Mouse (Mus musculus) monocyte, adult 5-6 weeks (primary cell): ENCODE measurements around the gene Uggt2. TPM values are rescaled to one million over a fixed set of nuclear protein-coding genes. Genes with fewer than 3 reads are reported as not detected.

Experiments used
- ATAC-seq: fragments of 153-309, 156-312 bp; replicated peaks from 2 replicates; pipeline ENCODE4 v1.8.0; 2017; ENCODE audit warnings: mild to moderate bottlenecking; ENCODE audit not compliant: low TSS enrichment, insufficient number of reproducible peaks, severe bottlenecking, poor library complexity, low FRiP score
- total RNA-seq: library from RNA; stranded (forward); fragments of 200-1000, 200-491, 200-594 nt; gene quantifications from 3 replicates; pipeline ENCODE4 v1.2.3, GENCODE M21; 2017

Gene Uggt2
- total RNA-seq: 4.1 to 9.2 TPM (median 4.9 TPM) in 3 replicates

- no peak for ATAC-seq
Observed at GRCm38 (mm10) chr14:119098851-119099569, at the start of gene Uggt2. TSS of gene Uggt2 (minus strand) at chr14:119099430.

DNA sequence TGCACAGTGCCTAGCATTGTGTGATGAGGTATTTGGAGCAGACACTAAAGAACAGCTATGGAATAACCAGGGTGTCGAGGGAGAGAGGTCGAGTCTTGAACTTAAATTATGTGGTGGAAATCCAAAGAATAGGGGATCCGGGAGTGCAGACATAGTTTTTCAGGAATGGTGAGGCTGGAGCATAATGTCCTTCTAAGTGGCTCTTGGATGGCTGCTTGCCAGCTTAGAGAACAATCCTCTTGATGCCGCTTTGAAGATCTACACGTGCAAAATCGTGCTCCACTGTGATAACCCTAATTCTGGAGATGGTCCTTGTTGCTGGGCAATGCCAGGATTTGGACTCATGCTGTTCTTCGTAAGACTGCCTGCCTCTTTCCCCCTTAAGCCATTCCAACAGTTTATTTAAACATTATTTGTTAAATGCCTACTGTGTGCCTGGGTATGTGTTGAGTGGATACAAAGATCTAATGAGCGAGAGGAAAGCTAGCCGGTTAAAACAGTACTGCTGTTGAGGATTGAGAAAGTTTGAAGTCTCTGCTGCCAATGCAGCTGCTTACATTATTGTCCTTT, 40.2 kb upstream of the Uggt2 start:
- no peak for ATAC-seq

DNA sequence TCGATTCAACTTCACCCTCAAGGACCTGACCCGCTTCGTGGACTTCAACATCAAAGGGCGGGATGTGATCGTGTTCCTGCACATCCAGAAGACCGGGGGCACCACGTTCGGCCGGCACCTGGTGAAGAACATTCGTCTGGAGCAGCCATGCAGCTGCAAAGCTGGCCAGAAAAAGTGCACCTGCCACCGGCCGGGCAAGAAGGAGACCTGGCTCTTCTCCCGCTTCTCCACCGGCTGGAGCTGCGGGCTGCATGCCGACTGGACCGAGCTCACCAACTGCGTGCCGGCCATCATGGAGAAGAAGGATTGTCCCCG, 39.5 kb upstream of the Uggt2 start:
- ATAC-seq: no peak

- no peak for ATAC-seq
Observed at GRCm38 (mm10) chr14:119137906-119138785, 38.9 kb upstream of the Uggt2 start, which contains the start of gene Hs6st3. TSS of gene Hs6st3 (plus strand) at chr14:119138341.

GRCm38 (mm10) chr14:119137512-119137905, 38.3 kb upstream of the Uggt2 start:
- ATAC-seq: no peak

DNA sequence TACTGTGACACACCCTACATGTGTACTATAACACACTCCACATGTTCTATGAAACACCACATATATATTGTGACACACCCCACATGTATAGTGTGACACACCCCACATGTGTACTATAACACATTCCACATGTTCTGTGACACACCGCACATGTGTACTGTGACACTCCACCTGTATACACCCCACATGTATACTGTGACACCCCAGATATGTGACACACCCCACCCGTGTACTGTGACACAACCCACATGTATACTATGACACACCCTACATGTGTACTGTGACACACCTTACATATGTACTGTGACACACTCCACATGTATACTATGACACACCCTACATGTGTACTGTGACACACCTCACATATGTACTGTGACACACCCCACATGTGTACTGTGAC, 28.1 kb upstream of the Uggt2 start:
- ATAC-seq: 0 out of 2 replicates have a peak, but pooled peaks have one; percentile 9

- ATAC-seq: no peak
Observed at GRCm38 (mm10) chr14:119125840-119126239, 26.6 kb upstream of the Uggt2 start.

DNA sequence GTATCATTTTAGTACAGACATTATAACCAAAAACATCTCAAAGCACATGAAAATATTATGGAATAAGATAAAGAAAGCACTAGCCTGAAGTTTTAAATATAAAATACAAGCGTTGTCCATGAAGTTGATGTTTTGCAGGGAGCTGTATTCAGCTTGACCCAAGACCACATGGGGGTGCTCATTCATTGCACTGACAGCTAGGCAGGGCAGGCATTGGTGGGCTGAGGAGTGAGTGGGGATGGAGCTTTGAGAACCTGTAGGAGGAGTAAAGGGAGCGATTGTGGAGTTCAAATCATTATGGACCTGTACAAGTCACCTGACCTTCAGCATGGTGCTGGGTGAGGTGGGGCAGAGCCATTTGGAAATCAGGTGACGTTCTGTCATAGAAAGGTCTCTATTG, 24.8 kb upstream of the Uggt2 start:
- no peak for ATAC-seq

- no peak for ATAC-seq
Observed at GRCm38 (mm10) chr14:119123582-119123981, 24.4 kb upstream of the Uggt2 start.

GRCm38 (mm10) chr14:119112558-119112957, 13.3 kb upstream of the Uggt2 start:
- ATAC-seq: no peak

DNA sequence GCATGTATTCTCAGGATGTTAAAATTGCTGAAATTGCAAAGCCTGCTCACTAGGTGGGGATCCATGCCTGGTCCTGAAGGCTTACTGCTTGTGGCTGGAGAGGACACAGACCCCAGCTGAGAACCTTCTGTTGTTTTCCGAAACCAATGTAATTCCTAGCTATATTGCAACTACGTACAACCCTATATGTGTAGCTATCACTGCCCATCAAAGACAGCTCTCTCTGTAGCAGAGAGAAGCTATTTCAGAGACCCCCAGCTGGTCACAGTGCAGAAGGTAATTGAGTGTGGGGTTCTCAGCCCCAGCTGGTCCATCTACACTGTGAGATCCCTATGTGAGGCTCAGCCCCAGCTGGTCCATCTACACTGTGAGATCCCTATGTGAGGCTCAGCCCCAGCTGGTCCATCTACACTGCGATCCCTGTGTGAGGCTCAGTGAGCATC, 10.6 kb upstream of the Uggt2 start:
- no peak for ATAC-seq

DNA sequence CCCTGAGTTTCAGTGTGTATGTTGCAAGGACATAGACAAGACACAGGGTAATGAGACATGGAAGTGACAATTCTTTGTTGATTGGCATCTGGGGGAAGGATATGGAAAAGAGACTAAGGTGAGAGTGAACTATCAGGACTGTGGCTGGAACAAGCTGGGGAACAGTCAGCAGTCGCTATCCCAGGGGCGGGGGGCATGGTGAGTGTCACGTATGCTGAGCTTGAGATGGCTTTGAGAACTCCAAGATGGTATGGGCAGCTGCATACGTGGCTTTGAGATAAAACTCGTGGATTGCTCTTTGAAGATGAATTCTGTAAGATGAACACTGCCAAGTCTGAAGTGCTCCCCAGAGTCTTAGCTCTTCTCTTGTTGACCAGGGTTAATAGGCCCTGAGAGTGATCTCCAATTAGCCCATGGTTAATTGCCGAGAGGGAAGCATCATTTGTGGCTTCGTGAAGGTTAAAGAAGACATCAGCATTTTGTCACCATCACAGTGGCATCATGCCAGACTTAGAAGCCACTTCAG, 9.6 kb upstream of the Uggt2 start:
- ATAC-seq: no peak

DNA sequence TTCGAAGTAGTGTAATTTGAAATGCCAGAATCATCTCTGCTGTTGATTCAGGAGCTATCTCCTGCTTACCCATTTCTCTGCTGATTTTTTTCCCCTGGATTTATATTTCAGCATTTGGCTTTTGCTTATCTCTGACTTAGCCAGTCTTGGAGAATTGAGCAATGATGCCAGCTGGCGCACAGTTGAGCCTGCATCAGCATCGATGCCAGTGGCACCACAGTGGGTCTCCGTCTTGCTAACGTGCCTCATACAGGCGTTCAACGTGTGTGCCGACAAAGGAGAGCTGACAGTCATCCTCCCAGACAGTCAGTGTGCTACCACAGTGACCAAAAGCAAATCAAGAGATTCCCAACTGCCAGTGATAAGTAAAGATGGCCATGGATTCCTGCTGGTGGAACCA, 8.4 kb upstream of the Uggt2 start:
- ATAC-seq: no peak

GRCm38 (mm10) chr14:119099570-119099891, 301 bp upstream of the Uggt2 start:
- no peak for ATAC-seq

- ATAC-seq: no peak
Observed at GRCm38 (mm10) chr14:119061811-119062210, 37.4 kb downstream of the Uggt2 start.

DNA sequence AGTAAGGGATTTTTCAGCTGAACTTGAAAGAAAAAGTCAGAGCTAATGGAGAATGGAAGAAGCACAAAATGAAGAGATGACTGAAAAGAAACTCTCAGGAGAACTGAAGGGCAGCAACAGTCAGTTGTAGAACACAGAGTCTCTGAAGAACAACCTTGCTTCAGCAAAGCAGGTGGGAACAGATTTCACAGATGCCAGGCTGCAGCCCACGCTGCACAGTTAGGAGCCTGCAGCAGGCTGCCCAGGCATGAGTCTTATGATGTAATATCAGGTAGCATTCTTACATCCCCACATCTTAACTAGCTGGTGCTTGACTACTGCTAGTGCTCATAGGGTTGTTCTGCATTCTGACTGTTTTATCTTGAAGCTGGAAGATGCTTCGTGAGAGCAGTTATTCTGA, 38.5 kb downstream of the Uggt2 start:
- ATAC-seq: no peak

DNA sequence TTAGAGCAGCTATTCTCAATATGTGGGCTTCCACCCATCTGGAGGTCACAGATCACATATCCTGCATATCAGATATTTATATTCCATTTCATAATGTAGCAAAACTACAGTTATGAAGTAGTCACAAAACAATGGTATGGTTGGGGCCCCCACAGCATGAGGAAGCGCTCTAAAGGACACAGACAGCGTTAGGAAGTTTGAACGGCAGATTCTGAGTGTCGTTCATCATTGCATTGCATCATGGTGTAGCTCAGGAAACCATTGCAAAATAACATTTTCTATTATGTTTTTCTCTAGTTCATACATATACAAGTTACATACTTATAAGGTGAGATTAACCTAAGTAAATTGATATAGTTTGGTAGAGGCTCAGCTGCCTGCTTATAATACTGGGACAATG, 42.2 kb downstream of the Uggt2 start:
- ATAC-seq: no peak

- no peak for ATAC-seq
Observed at GRCm38 (mm10) chr14:119052969-119053368, 46.3 kb downstream of the Uggt2 start.

- ATAC-seq: no peak
Observed at GRCm38 (mm10) chr14:119052361-119052760, 46.9 kb downstream of the Uggt2 start.

GRCm38 (mm10) chr14:119043765-119044164, 55.5 kb downstream of the Uggt2 start:
- no peak for ATAC-seq
